Mouse (Mus musculus) heart, embryonic 14.5 days (tissue): ENCODE measurements around the gene Rnf144a. TPM values are rescaled to one million over a fixed set of nuclear protein-coding genes. Genes with fewer than 3 reads are reported as not detected.

ENCODE experiments used
- ATAC-seq: fragments of 200-750 bp; cut with Nextera tagmentation; 2 replicates; pipeline ENCODE4 v1.8.0; 2017; ENCODE audit warnings: low read depth, moderate TSS enrichment; ENCODE audit not compliant: insufficient number of reproducible peaks, insufficient read depth, low FRiP score
- H3K27ac ChIP-seq, 2 experiments: fragments of 200-500 bp in 1 of 2; fragments of 300-500 bp in 1 of 2; sonication (generic) in 1 of 2; replicated peaks in 1 of 2; 2 replicates each; pipeline ENCODE4 v1.5.1; 2012 to 2014; ENCODE audit warnings: low read depth in 2 of 2, low read length in 2 of 2, control low read depth in 1 of 2, mild to moderate bottlenecking in 1 of 2, mixed read lengths in 1 of 2; ENCODE audit not compliant: control insufficient read depth in 1 of 2, insufficient read depth in 1 of 2
- H3K27me3 ChIP-seq: fragments of 300-500 bp; sonication (generic); 2 replicates; pipeline ENCODE4 v1.6.1; 2014; ENCODE audit warnings: mild to moderate bottlenecking, low read length, control low read depth; ENCODE audit not compliant: control insufficient read depth, insufficient read depth
- H3K36me3 ChIP-seq: fragments of 300-500 bp; sonication (generic); 2 replicates; pipeline ENCODE4 v1.6.1; 2014; ENCODE audit warnings: mild to moderate bottlenecking, control low read depth, low read length, mixed read lengths; ENCODE audit not compliant: control insufficient read depth, insufficient read depth
- H3K4me1 ChIP-seq, 2 experiments: fragments of 200-500 bp in 1 of 2; fragments of 300-500 bp in 1 of 2; sonication (generic) in 1 of 2; 2 replicates each; pipeline ENCODE4 v1.6.1; 2012 to 2014; ENCODE audit warnings: low read length in 2 of 2, control low read depth in 1 of 2, mixed read lengths in 1 of 2; ENCODE audit not compliant: control insufficient read depth in 2 of 2, insufficient read depth in 2 of 2
- H3K4me2 ChIP-seq: fragments of 300-500 bp; sonication (generic); 2 replicates; pipeline ENCODE4 v1.6.1; 2014; ENCODE audit warnings: mild to moderate bottlenecking, low read length
- H3K4me3 ChIP-seq, 2 experiments: fragments of 200-500 bp in 1 of 2; fragments of 300-500 bp in 1 of 2; sonication (generic) in 1 of 2; 2 replicates each; pipeline ENCODE4 v1.5.1; 2012 to 2014; ENCODE audit warnings: low read length in 2 of 2, mild to moderate bottlenecking in 2 of 2, control low read depth in 1 of 2, low read depth in 1 of 2, moderate library complexity in 1 of 2; ENCODE audit not compliant: control insufficient read depth in 1 of 2, insufficient read depth in 1 of 2
- H3K9ac ChIP-seq: fragments of 300-500 bp; sonication (generic); 2 replicates; pipeline ENCODE4 v1.6.1; 2014; ENCODE audit warnings: mild to moderate bottlenecking, low read length
- H3K9me3 ChIP-seq: fragments of 300-500 bp; sonication (generic); 2 replicates; pipeline ENCODE4 v1.6.1; 2016; ENCODE audit warnings: low read length, control low read depth; ENCODE audit not compliant: control insufficient read depth
- WGBS: fragments of 180-500 bp; shearing (Covaris S2); extraction: QIAGEN DNeasy Blood & Tissue Kit; methylation state at CpG from one replicate; pipeline ENCODE4 v1.1.7; 2014; 5-methylcytosine and 5-hydroxymethylcytosine counted together
- polyA plus RNA-seq: library from polyadenylated mRNA; unstranded; fragments of >200 nt; fragmentation: Nextera tagmentation; extraction: Ambion mirVana; gene quantifications from 2 replicates; pipeline ENCODE4 v1.2.1, GENCODE M21; 2014

Gene Rnf144a
- polyA plus RNA-seq, 1 experiment from 2014 or later: 11.5 TPM

- H3K4me3 ChIP-seq: no peak overlapping the region
- no peaks in the 10 kb centered on the region for H3K27me3 ChIP-seq
- H3K9me3 ChIP-seq: no peaks in the 10 kb centered on the region
- no peak overlapping the region for H3K9ac ChIP-seq
- no peaks in the 10 kb centered on the region for H3K4me1 ChIP-seq
- no peak overlapping the region for H3K27ac ChIP-seq
- 68% methylated on average over 1 of the region's 1 CpGs for WGBS
- no peaks in the 10 kb centered on the region for H3K36me3 ChIP-seq
- ATAC-seq: no peak
- no peak overlapping the region for H3K4me2 ChIP-seq
Measured at GRCm38 (mm10) chr12:26288347-26288746, 126.7 kb downstream of the Rnf144a start.

DNA sequence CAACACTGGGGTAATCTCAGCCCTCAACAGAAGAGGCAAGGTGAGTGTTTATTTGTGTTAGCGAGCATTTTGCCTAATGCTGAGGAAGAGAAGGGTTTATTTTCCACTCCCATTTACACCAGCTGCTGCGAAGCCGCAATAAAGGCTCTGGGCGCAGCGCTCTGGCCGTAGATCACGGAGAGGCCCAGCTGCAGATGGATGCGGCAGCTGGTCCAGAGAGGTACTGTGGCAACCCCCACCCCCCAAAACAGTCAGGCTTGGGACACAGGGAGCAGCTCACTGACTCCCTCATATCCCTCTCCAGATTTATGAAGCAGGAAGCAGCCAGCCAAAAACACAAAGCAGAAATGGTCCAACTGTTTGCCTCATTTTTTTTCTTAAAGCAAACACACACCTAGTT lies 129.1 kb downstream of the Rnf144a start:
- 83% methylated on average over 8 of the region's 8 CpGs for whole genome bisulfite sequencing
- Histone ChIP-seq H3K4me2 (no peak overlapping the region), H3K4me1 (no peaks in the 10 kb centered on the region), H3K27ac (no peak overlapping the region), H3K9me3 (no peaks in the 10 kb centered on the region), H3K27me3 (no peaks in the 10 kb centered on the region), H3K36me3 (no peaks in the 10 kb centered on the region), H3K4me3 (no peak overlapping the region), H3K9ac (no peak overlapping the region)
- ATAC-seq: no peak

DNA sequence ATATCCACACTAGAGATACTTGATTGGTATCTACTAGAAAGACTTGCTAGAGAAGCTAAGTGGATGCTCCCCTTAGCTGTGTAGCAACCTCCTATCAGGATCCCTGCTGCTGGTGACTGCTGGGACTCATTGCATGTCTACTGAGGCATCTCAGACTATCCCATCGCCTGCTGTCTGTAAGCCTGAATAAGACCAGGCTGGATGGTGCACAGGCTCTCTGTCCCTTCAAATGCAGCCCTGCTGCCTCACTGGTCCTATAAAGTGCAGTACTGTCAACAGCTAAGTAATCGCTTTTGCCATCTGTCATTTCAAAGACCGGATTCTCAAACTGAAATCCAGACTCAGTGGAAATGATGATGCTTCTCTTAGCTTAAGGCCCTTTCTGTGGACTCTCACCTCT lies 129.6 kb downstream of the Rnf144a start:
- Histone ChIP-seq H3K4me1 (no peaks in the 10 kb centered on the region), H3K27ac (no peak overlapping the region), H3K4me2 (no peak overlapping the region), H3K9ac (no peak overlapping the region), H3K4me3 (no peak overlapping the region), H3K27me3 (no peaks in the 10 kb centered on the region), H3K36me3 (no peaks in the 10 kb centered on the region), H3K9me3 (no peaks in the 10 kb centered on the region)
- WGBS: 73% methylated on average over 3 of the region's 3 CpGs
- ATAC-seq: no peak

GRCm38 (mm10) chr12:26280719-26281480 lies 134.2 kb downstream of the Rnf144a start:
- ATAC-seq: no peak
- no peaks in the 10 kb centered on the region for H3K36me3 ChIP-seq
- H3K27ac ChIP-seq: no peak overlapping the region
- no peaks in the 10 kb centered on the region for H3K27me3 ChIP-seq
- H3K9ac ChIP-seq: no peak overlapping the region
- 60% methylated on average over 3 of the region's 3 CpGs for WGBS
- no peaks in the 10 kb centered on the region for H3K9me3 ChIP-seq
- H3K4me3 ChIP-seq: no peak overlapping the region
- peaks cover 0 to 2% of the 10 kb centered on the region in 2 experiments; a peak in 2 of 4 replicates for H3K4me1 ChIP-seq
- H3K4me2 ChIP-seq: no peak overlapping the region

DNA sequence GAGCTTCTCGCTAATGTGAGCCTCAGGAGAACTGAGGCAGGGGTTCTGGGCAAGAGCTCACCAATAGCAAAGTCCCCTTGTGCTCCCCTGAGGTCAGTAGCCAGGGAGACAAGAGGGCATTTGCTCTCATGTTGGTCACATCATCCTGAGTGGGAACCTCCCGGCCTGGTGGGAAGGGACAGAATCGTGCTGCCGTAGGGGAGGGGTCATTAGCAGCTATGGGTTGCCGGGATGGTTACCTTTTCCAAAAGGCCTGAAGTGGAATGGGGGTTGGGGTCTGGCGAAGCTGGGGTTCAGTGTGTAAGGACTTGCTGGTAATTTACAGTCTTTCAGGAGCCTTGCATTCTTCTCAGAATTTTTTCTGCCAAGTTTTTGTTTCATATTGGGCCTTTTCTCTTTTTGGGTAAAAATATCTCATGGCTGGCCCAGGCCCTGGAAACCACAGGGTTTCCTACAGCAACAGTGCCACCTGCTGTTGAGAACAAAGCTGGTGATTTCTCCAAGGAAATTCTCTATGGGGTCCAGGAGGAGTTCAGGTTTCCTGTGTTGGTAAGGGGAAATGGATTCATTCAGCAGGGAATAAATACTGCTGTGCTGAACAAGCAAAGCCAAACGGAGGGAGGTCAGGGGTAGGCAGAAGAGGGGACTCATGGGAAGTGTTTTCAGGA lies 137.9 kb downstream of the Rnf144a start:
- no peak overlapping the region for H3K4me2 ChIP-seq
- peaks cover 0 to 2% of the 10 kb centered on the region in 2 experiments; a peak in 2 of 4 replicates for H3K4me1 ChIP-seq
- 52% methylated on average over 7 of the region's 7 CpGs for WGBS
- no peak for ATAC-seq
- 0 out of 2 replicates have a peak overlapping the region, but pooled peaks have one; percentile 16 for H3K9ac ChIP-seq
- H3K27ac ChIP-seq: no peak overlapping the region
- H3K36me3 ChIP-seq: no peaks in the 10 kb centered on the region
- H3K9me3 ChIP-seq: no peaks in the 10 kb centered on the region
- no peak overlapping the region for H3K4me3 ChIP-seq
- no peaks in the 10 kb centered on the region for H3K27me3 ChIP-seq

GRCm38 (mm10) chr12:26276556-26276955 lies 138.5 kb downstream of the Rnf144a start:
- Histone ChIP-seq H3K36me3 (no peaks in the 10 kb centered on the region), H3K4me1 (peaks cover 0 to 2% of the 10 kb centered on the region in 2 experiments; a peak in 2 of 4 replicates), H3K4me2 (no peak overlapping the region), H3K27ac (no peak overlapping the region), H3K4me3 (no peak overlapping the region), H3K9ac (no peak overlapping the region), H3K9me3 (no peaks in the 10 kb centered on the region), H3K27me3 (no peaks in the 10 kb centered on the region)
- 51% methylated on average over 2 of the region's 2 CpGs for WGBS
- ATAC-seq: no peak
